Mouse (Mus musculus) B cell, adult 2 months (primary cell): ENCODE data around the gene Tmem121.
A peak's percentile ranks its signal among the peaks of the same experiment; 100 is the strongest.
"Not testable (repeated sequence)": the region's sequence is repeated elsewhere in the genome, so short reads cannot be mapped to it uniquely, and the experiment has no call there.

Experiments used
- DNase-seq, 2 experiments: peaks; one replicate each; pipeline ENCODE4 v3.0.0; 2022

The Tmem121 gene

GRCm38 (mm10) chr12:113188349-113189055 is 2.8 kb downstream of the Tmem121 start:
- DNase-seq: no peak

- no peak for DNase-seq
These were observed 7.7 kb downstream of the Tmem121 start for GRCm38 (mm10) chr12:113193423-113193822.

- not testable (repeated sequence) for DNase-seq
These were observed 13.4 kb downstream of the Tmem121 start for GRCm38 (mm10) chr12:113199132-113199531.

GRCm38 (mm10) chr12:113201301-113201700 is 15.6 kb downstream of the Tmem121 start:
- DNase-seq: no peak

GRCm38 (mm10) chr12:113202008-113202407 is 16.3 kb downstream of the Tmem121 start:
- no peak for DNase-seq

- no peak for DNase-seq
These were observed 17.8 kb downstream of the Tmem121 start for GRCm38 (mm10) chr12:113203522-113203921.

GRCm38 (mm10) chr12:113205251-113205942 is 19.7 kb downstream of the Tmem121 start:
- DNase-seq: peak in 1 of 2 experiments; percentile 26

- DNase-seq: no peak
These were observed 22.0 kb downstream of the Tmem121 start for GRCm38 (mm10) chr12:113207737-113208136.

GRCm38 (mm10) chr12:113210586-113211378 is 25.1 kb downstream of the Tmem121 start:
- no peak for DNase-seq

- no peak for DNase-seq
These were observed 26.0 kb downstream of the Tmem121 start for GRCm38 (mm10) chr12:113211772-113212171.

- no peak for DNase-seq
These were observed 26.7 kb downstream of the Tmem121 start for GRCm38 (mm10) chr12:113212326-113212924.

GRCm38 (mm10) chr12:113213226-113213625 is 27.5 kb downstream of the Tmem121 start:
- no peak for DNase-seq

GRCm38 (mm10) chr12:113214072-113214808 is 28.5 kb downstream of the Tmem121 start:
- no peak for DNase-seq

GRCm38 (mm10) chr12:113214972-113215666 is 29.4 kb downstream of the Tmem121 start:
- no peak for DNase-seq

GRCm38 (mm10) chr12:113215667-113216346 is 30.1 kb downstream of the Tmem121 start:
- peak; percentile 86 to 87 for DNase-seq

- peak; percentile 86 to 87 for DNase-seq
These were observed 31.8 kb downstream of the Tmem121 start for GRCm38 (mm10) chr12:113217306-113218242.

GRCm38 (mm10) chr12:113219867-113220266 is 34.1 kb downstream of the Tmem121 start:
- DNase-seq: peak; percentile 87 to 89

GRCm38 (mm10) chr12:113220447-113220846 is 34.7 kb downstream of the Tmem121 start:
- peak; percentile 84 to 87 for DNase-seq

- DNase-seq: peak; percentile 88 to 90
These were observed 35.6 kb downstream of the Tmem121 start for GRCm38 (mm10) chr12:113221289-113221688.

- peak; percentile 98 to 99 for DNase-seq
These were observed 36.4 kb downstream of the Tmem121 start for GRCm38 (mm10) chr12:113222121-113222636.
